Mouse (Mus musculus): ENCODE measurements around the gene Il2rg.

The Il2rg gene

GRCm38 (mm10) chrX:101260441-101261325 lies 7.4 kb downstream of the Il2rg start:
- DNase-seq = peak; percentile 82

- DNase-seq = peak; percentile 28
Measured at GRCm38 (mm10) chrX:101256603-101257002, 11.5 kb downstream of the Il2rg start.

GRCm38 (mm10) chrX:101254740-101255139 lies 13.3 kb downstream of the Il2rg start:
- no peak for DNase-seq

- peak; percentile 93 for DNase-seq
Measured at GRCm38 (mm10) chrX:101253952-101254729, 13.9 kb downstream of the Il2rg start, which contains the start of gene Foxo4. Gene Foxo4 (plus strand): TSS chrX:101254528.

- no peak for DNase-seq
Measured at GRCm38 (mm10) chrX:101245011-101245410, 23.0 kb downstream of the Il2rg start.

GRCm38 (mm10) chrX:101222796-101223162 lies 45.3 kb downstream of the Il2rg start:
- no peak for DNase-seq

GRCm38 (mm10) chrX:101221834-101222795 lies 45.9 kb downstream of the Il2rg start, which contains the start of gene Snx12:
Gene Snx12 (minus strand): TSS chrX:101222563.
- DNase-seq = peak; percentile 89
